Mouse (Mus musculus): ENCODE data around the gene Sgpl1. TPM values are rescaled to one million over a fixed set of nuclear protein-coding genes. Genes with fewer than 3 reads are reported as not detected.

Gene Sgpl1
- total RNA-seq, 2 experiments from 2014 or later: 7.1 to 14.6 TPM

DNA sequence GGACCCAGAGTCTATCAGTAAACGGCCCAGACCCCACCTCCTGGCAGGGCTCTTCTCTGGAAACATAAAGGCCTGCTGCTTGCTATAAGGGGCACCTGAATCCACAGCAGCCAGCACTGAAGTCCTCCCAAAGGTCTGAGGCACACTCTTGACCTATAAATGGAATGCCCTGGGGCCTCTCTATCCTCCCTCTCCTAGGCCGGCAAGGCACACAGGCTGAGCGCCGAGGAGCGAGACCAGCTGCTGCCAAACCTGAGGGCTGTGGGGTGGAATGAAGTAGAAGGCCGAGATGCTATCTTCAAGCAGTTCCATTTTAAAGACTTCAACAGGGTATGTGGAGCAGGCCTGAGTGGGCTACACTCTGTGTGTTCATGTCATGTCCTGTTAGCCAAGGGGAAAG lies 55.6 kb downstream of the Sgpl1 start:
- no peak for ATAC-seq (replicated peaks; ENCODE audit: low FRiP score, poor library complexity, severe bottlenecking)

DNA sequence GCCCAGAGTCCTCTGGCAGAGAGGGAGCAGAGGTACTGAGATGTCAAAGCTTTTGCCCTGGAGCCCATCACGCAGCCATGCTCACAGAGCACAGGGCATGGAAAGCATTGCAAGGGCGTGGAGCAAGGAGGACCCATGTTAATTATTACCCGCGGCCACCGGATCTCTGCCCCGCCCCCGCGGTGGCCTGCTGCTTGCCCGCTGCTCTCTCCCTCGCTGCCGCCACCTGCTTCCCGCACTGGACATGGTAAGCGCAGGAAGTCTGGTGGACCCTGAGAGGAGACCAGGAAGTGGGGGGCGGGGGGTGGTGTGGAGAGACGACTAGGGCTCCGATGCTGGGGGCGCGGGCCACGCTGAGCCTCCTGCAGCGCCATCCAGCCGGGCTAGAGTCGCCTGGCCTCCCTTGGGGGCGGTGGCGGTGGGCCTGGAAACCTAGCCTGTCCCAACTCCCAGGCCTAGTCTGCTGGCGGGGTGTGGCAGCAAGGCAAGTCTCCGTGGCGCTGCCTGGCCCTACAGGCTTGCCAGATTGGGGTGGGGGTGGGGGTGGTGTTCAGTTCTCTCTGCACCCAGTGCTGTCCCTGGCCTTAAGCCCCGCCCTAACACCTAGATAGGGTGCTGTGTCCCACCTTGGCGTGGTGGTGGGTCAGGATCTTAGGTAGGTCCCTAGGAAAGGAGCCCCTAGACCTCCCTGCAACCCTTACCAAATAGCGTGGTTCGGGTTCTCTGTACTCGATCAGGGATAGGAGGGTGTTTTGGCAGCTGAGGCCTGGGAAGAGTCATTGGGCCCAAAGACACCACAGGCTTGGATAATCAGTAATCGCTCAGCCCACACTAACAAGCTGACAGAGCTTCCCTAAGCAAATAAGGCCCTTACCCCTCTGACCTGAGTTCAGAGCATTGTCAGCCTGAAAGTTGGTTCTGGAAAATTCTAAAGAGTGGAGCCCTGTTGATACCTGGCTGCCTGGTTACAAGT lies 58.0 kb downstream of the Sgpl1 start, which contains the start of gene Pcbd1:
Gene Pcbd1, plus strand, starts transcription at position 162 of the 973 bp plus-strand sequence.
- ATAC-seq (replicated peaks; ENCODE audit: low FRiP score, poor library complexity, severe bottlenecking): no peak

DNA sequence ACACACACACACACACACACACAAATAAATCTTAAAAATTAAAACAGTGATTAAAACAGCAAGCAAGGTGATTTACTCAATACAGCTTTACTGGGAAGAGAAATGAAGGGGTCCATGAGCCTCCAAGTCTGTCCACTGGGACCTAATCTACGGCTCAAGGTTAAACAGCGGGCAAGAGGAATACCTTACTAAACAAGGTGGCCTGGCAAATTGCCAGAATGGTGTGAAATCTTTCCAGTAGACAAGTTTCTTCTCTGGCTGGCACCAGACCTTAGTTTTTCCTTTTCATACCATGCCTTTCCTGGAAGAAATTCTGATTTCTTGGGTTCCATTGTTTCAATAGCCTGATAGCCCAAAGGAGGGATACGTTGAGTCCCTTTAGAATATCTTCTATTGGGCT lies 59.0 kb downstream of the Sgpl1 start:
- no peak for ATAC-seq (replicated peaks; ENCODE audit: low FRiP score, poor library complexity, severe bottlenecking)

DNA sequence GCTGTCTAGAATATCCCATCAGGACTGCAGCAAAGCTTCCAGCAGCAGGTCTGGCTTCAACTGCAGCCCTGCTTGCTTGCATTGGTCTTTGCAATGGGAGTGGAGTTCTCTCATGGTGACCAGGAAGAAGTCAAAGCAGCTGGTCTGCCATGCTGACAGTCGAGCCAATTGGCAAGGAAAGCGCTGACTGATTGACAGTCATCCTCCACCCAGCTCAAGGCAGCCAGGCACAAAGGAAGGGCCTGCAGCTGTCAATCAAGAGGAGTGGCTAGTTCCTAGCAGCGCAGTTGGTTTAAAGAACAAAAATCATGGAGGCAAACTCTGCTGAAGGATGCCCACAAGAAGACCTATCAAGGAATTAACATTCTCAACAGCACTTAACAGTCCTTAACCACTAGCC lies 61.0 kb downstream of the Sgpl1 start:
- ATAC-seq (replicated peaks; ENCODE audit: low FRiP score, poor library complexity, severe bottlenecking): no peak

DNA sequence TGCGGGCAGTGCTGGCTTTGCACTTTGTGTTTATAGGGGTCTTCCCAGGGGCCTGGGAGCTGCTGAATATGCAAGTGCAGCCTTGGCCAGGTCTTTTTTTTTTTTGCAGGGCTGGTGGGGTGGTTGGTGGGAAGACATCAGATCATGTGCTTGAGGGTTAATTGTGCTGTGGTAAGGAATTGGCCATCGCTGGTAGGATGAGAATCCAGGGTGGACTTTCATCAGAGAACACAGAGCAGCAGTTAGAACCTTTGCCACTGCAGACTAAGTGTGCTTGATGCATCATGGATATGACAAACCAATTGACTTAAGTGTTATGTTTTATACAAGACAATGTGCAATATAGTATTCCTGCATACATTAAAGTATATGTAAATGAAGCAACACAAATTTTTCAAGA lies 62.1 kb downstream of the Sgpl1 start:
- no peak for ATAC-seq (replicated peaks; ENCODE audit: low FRiP score, poor library complexity, severe bottlenecking)

DNA sequence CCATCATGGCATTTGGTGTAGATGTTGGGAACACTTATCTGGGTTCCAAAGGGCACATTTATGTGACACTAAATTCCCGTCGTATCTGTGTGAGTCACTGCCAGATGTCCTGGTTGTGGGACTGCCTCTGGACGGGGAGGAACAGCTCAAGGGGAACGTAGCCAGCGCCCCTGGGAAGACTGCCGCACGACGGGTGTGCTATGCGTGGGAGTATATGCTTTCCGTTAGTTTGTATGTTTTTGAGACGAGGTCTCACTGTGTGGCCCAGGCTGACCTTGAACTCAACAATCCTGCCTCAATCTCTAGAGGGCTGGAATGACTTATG lies 66.6 kb downstream of the Sgpl1 start:
- ATAC-seq (replicated peaks; ENCODE audit: low FRiP score, poor library complexity, severe bottlenecking): no peak

DNA sequence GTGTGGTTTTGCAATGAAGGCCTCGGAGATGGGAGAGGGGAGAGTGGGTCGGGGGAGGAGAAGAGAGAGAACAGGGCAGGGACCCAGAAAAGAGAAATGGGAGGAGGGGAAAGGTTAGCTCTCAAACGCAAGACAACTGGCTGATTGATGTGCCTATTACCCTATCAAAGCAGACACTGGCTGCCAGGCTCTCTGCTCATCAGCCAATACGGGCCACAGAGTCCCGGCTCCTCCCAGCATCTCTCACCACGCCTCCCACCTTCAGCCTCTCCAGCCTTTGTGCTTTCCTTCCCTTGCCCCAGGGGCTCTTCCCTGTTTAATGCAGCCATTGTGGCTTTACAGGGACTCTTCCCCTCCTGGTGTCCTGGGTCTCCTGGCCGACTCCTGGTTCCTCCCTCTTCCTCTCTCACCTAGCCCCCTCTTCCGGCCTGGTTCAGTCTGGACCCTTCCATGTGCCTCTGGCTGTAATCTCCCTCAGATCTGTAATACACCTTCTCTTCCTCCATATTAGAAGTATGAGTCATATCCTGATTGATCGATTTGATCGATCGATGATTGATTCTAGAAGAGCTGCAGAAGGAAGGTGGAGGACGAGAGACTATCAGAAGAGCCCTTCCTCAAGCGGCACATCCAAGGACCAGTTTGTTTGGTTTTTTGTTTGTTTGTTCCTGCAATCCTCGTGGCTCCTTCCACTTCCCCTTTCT lies 67.1 kb downstream of the Sgpl1 start:
- ATAC-seq (replicated peaks; ENCODE audit: low FRiP score, poor library complexity, severe bottlenecking): peak; percentile 87

DNA sequence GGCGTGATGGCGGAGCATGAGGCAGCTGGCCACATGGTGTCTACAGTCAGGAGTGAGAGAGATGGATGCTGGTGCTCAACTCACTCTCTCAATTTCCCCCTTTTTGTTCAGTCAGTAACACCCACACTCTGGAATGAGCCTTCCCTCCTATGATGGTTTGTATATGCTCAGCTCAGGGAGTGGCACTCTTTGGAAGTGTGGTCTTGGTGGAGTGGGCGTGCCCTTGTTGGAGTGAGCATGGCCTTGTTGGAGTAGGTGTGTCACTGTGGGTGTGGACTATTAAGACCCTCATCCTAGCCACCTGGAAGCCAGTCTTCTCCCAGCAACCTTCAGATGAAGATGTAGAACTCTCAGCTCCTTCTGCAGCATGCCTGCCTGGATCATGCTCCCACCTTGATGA lies 71.9 kb downstream of the Sgpl1 start:
- no peak for ATAC-seq (replicated peaks; ENCODE audit: low FRiP score, poor library complexity, severe bottlenecking)

DNA sequence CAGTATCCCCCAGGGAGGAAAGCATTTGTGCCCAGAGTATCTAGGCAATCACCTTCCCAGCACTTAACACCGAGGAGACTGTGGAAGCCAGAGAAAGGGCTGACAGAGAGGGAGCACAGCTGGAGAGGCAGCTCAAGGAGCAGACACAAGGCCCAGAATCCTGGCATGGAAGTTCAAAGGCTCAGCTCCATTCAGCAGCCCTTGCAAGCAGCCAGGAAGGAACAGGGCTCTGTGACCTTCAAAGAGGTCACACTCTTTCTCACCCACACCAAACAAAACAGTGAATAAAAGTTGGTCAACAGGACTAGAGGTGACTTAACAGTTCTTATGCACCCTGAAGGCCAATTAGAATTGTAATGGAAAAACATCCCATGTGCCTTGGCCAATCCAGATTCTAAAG lies 72.9 kb downstream of the Sgpl1 start:
- no peak for ATAC-seq (replicated peaks; ENCODE audit: low FRiP score, poor library complexity, severe bottlenecking)

DNA sequence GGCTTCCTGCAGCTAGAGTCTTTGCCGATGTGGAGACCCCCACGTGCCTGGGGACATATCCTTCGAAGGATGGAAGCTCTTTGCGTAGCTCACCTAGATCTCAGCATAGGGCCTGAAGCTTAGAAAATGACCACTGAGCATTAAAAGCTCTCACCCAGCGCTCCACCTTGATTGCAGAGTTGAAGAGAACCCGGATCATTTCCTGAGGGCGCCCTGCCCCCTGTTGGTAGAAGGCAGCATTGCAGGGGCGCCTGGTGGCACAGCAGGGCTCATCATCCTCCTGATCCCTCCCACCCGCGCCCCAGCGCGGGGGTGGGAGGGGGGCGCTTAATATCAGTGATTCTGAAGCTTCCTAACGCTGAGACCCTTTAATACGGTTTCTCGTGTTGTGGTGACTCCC lies 75.2 kb downstream of the Sgpl1 start:
- ATAC-seq (replicated peaks; ENCODE audit: low FRiP score, poor library complexity, severe bottlenecking): no peak

DNA sequence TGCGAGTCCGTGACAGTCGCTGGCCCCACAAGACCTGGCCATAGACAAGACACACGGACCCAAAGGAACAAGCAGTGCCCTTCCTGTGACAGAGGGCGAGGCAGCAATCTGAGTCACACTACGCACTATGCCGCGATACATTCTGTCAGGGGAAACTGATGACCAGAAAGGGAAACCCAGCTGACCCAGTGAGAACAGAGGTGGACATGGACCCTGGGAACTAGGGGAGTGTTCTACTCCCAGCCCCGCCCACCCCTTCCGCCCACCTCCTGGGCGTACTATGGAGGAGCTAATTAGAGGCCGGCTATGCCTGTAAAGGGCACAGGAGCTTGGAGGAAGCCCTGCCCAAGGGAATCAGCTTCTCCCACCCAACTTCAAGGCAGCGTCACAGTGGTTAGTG lies 78.3 kb downstream of the Sgpl1 start:
- no peak for ATAC-seq (replicated peaks; ENCODE audit: low FRiP score, poor library complexity, severe bottlenecking)

DNA sequence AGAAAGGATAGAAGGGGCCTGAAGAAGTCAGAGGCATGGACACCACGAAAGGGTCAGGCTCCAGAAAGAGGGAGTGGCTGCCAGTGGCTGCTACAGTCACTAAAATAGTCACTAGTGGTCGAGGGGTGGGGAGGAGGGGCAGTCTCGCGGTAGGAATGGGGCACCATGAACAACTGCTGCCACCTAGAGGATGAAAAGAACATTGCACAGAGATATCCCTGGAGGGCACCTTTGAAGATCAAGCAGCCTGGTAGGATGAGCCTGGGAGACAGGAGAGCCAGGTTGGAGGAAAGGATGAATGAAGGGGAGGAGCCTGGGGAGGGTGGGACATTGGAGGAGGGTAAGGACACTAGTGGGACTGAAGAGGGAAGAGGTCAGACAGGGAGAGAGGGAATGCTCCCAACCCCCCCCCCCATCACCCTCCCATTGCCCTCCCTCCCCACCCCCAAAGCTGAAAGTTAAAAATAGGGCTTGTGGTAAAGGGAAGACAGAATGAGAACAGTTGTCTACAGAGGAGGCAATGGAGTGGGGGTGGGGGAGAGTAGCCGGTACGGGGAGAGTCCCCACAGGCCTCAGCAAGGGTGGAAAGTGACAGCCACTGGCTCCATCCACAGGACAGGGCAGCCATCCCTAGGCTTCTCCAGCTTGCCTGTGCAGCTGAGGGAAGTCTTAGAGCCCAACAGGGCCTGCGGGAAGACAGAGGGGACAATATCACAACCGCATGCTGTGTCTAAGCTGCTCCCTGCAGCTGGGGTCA lies 78.9 kb downstream of the Sgpl1 start:
- peak; percentile 62; the same call in 1 of the 2 replicates for ATAC-seq (replicated peaks; ENCODE audit: low FRiP score, poor library complexity, severe bottlenecking)

DNA sequence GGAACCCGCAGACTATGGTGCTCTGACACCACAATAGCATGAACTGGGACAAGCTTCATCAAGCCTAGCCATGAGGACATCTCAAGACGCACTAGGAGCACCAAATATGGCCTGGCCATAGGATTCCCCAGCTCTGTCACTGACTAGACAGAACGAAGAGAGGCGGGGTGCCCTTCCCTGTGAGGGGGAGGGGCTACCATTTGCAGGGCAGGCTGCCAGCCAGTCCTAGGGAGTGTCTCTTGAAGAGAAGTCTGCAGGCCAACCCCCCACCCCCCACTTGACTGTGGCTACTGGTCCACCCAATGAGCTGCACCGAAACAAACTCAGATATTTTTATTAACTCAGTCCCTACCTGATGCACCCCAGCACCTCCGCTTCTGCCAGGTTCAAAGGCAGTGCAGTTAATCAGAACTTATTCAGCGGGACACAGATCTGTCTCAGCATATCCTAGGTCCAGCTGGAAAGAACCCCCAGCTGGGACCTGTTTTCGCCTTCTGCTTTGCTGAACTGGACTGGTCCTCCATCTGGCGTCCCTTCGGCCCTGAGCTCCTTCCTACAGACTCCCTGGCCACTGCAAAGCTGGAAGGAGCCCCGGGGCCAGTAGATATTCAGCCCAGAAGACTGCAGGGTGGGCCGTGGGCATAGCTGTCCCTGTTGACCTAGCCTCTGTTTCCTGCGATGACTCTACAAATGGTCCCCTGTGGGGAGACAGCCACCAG lies 82.1 kb downstream of the Sgpl1 start:
- no peak for ATAC-seq (replicated peaks; ENCODE audit: low FRiP score, poor library complexity, severe bottlenecking)

DNA sequence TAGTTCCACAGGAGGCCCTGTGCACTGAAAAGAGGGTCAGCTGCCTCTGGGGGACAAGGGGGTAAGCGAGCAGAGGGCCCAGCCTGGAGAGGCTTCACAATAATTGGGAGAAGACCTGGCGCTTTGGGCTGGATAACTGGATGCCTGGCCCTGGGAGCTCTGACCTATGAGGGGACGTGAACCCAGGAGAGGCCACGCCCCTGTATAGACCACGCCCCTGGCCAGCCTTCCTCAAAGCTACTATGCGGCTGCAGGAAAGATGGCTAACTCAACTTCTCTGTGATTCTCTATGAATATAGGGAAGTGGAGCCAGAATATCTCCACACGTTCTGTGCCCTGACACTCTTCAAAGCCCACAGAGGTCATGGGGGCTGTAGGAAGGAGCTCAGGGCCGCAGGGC lies 82.9 kb downstream of the Sgpl1 start:
- no peak for ATAC-seq (replicated peaks; ENCODE audit: low FRiP score, poor library complexity, severe bottlenecking)

DNA sequence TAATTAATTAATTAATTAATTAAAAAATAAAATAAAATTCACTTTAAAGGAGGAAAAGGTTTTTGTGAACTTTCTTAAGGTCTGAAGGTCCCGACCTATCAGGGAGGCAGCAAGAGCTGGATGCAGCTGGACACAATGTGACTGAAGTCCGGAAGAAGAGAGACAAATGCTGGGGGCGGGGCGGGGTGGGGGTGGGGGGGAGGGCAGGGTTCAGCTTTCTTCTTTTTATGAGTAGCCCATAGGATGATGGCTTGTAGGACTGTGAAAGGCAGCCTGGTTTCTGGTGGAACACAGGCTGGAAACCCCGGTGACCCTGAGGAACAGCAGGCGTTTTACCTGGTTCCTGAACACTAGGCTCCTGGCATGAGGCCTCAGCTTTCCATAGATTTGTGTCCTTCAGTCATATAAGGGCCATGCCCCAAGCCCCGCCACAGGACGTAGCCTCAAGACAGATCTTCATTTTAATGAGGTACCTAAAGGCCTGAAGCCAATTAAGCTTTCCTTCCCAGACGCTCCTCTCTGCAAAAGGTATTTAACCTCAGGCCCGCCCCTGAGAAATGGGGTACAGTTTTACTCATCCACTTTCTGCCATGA lies 84.1 kb downstream of the Sgpl1 start:
- no peak for ATAC-seq (replicated peaks; ENCODE audit: low FRiP score, poor library complexity, severe bottlenecking)

DNA sequence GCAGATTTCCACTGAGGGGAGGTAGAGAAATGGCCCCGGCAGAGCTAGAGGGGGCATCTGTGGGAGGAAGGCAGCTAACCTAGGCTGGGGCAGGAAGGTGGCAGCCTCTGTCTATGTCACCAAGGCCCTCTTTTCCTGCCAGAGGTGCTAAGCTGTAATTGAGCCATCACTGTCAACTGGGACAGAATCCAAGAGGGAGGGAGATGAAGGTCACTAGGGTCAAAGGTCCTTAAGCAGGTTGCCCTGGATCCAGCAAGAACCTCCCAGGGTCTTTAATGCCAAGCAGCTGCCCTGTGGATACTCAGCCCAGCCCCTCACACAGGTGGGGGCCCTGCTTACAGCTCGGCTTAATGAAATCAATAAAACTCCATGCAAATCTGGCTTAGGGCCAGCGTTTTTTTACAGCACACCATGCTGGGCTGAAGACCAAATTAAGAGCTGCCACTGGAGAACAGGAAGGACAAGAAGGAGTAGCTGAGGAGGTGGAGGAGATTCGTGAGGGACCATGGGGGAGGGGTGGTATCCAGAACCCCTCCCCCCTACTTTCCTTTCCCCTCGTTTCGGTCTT lies 87.9 kb downstream of the Sgpl1 start:
- ATAC-seq (replicated peaks; ENCODE audit: low FRiP score, poor library complexity, severe bottlenecking): no peak

DNA sequence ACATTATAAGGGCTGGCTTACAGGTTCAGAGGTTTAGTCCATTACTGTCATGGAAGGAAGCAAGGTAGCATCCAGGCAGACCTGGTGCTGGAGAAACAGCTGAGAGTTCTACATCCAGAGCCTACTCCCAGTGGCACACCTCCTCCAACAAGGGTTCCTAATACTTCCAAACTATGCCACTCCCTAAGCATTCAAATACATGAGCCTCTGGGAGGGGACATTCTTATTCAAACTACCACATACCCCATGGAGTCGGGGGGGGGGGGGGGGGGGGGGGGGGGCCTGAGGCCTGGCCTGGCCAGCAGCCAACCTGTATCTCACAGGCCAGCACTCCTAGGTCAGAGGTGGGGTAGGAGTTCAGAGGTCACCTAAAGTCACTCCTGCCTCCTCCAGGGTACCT lies 88.4 kb downstream of the Sgpl1 start:
- ATAC-seq (replicated peaks; ENCODE audit: low FRiP score, poor library complexity, severe bottlenecking): no peak

DNA sequence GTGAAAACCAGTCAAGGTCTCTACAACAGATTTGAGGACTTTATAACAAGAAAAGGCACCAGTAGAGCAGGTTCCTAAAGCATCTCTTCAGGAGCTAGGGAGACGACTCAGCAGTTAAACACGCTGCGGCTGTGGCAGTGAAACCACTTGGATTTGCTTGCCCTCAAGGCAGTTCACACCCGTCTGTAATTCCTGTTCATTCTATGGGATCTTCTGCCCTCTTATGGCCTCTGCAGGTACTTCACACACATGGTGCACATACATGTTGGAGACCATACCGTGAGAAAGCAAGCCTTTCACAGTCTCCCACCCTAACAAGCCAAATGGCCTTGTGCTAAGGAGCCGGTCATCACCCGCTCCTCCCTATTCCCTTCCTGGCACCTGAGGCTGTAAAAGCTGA lies 90.8 kb downstream of the Sgpl1 start:
- ATAC-seq (replicated peaks; ENCODE audit: low FRiP score, poor library complexity, severe bottlenecking): no peak

DNA sequence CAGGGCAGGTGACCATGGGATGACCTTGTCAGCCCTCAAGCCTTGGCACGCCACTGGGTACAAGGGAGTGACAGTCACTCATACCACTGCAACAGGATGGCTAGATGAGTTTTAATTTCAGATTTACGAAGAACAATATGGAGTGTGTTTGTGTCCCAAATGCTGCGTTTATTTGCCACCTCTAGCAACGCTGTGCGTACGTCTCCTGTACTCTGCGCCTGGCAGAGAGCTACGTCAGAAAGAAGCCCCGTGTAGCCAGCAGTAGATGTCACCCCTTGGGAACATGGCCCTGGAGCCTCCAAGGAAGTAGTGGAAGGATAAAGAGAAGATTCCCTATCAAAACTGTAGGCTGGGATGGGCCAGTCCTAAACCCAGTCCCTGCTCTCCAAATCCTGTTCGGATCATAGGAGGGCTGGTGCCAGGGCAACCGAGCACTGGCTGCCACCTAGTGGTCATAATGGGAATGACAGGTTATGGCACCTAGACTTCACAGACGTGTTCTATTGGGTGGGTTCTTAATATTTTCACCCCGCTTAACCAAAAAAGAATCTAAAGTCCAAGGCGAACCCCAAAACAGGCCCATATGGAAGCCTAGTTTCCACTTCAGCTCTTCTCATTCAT lies 95.4 kb downstream of the Sgpl1 start:
- ATAC-seq (replicated peaks; ENCODE audit: low FRiP score, poor library complexity, severe bottlenecking): peak; percentile 83
